Mouse (Mus musculus): ENCODE results near the gene Mtx1.

The Mtx1 gene

GRCm38 (mm10) chr3:89226900-89227299 lies at the start of gene Mtx1:
Gene Mtx1, minus strand, starts transcription at chr3:89227088.
- no peak for DNase-seq

GRCm38 (mm10) chr3:89276061-89276460 lies 49.2 kb upstream of the Mtx1 start:
- DNase-seq = peak; percentile 39 to 65

- peak; percentile 50 to 67 for DNase-seq
Observed at GRCm38 (mm10) chr3:89271760-89272159, 44.9 kb upstream of the Mtx1 start.

- peak in 1 of 2 experiments; percentile 51 for DNase-seq
Observed at GRCm38 (mm10) chr3:89270891-89271290, 44.0 kb upstream of the Mtx1 start.

GRCm38 (mm10) chr3:89270051-89270755 lies 43.3 kb upstream of the Mtx1 start, which contains the start of gene Slc50a1:
Gene Slc50a1, minus strand, starts transcription at chr3:89270570.
- DNase-seq = peak; percentile 89 to 95

GRCm38 (mm10) chr3:89268916-89269315 lies 42.0 kb upstream of the Mtx1 start:
- DNase-seq = no peak

- DNase-seq = peak; percentile 87
Observed at GRCm38 (mm10) chr3:89266439-89266893, 39.6 kb upstream of the Mtx1 start.

GRCm38 (mm10) chr3:89262417-89262816 lies 35.5 kb upstream of the Mtx1 start:
- DNase-seq = peak; percentile 46 to 62

- no peak for DNase-seq
Observed at GRCm38 (mm10) chr3:89260211-89260610, 33.3 kb upstream of the Mtx1 start.

GRCm38 (mm10) chr3:89259076-89259475 lies 32.2 kb upstream of the Mtx1 start, which contains the start of gene Dpm3:
Gene Dpm3, plus strand, starts transcription at chr3:89259358.
- DNase-seq = no peak

- DNase-seq = no peak
Observed at GRCm38 (mm10) chr3:89256177-89256576, 29.3 kb upstream of the Mtx1 start.

GRCm38 (mm10) chr3:89254994-89255393 lies 28.1 kb upstream of the Mtx1 start:
- DNase-seq = no peak

- peak; percentile 84 to 88 for DNase-seq
Observed at GRCm38 (mm10) chr3:89251365-89251895, 24.5 kb upstream of the Mtx1 start.

GRCm38 (mm10) chr3:89250435-89251040 lies 23.6 kb upstream of the Mtx1 start:
- peak; percentile 88 to 91 for DNase-seq

- no peak for DNase-seq
Observed at GRCm38 (mm10) chr3:89247466-89247865, 20.6 kb upstream of the Mtx1 start.

- DNase-seq = peak; percentile 92 to 93
Observed at GRCm38 (mm10) chr3:89246261-89247100, 19.6 kb upstream of the Mtx1 start, which contains the start of gene Trim46. Gene Trim46, minus strand, starts transcription at chr3:89246309.

- peak in 1 of 2 experiments; percentile 35 for DNase-seq
Observed at GRCm38 (mm10) chr3:89245688-89246171, 18.8 kb upstream of the Mtx1 start, which contains the start of gene Krtcap2. Gene Krtcap2, plus strand, starts transcription at chr3:89245966.

- peak in 1 of 2 experiments; percentile 43 for DNase-seq
Observed at GRCm38 (mm10) chr3:89244982-89245687, 18.2 kb upstream of the Mtx1 start.

- DNase-seq = peak; percentile 62 to 79
Observed at GRCm38 (mm10) chr3:89244158-89244981, 17.5 kb upstream of the Mtx1 start.

- DNase-seq = peak; percentile 64 to 79
Observed at GRCm38 (mm10) chr3:89243609-89244008, 16.7 kb upstream of the Mtx1 start.

All from kidney, postnatal 36 days (tissue).